Mouse (Mus musculus): ENCODE data around the gene Gm37419.

Gm37419 gene

GRCm38 (mm10) chr16:23988466-23989208 lies at the start of gene Gm37419, which contains the start of gene Bcl6:
Gene Gm37419, plus strand, starts transcription at chr16:23988482.
Gene Bcl6, minus strand, starts transcription at chr16:23988852.
- peak; percentile 96 for DNase-seq (ENCODE audit: low spot score)

- no peak for DNase-seq (ENCODE audit: low spot score)
Observed at GRCm38 (mm10) chr16:23944801-23945200, 43.5 kb upstream of the Gm37419 start.

GRCm38 (mm10) chr16:23947654-23948053 lies 40.6 kb upstream of the Gm37419 start:
- DNase-seq (ENCODE audit: low spot score) = no peak

DNA sequence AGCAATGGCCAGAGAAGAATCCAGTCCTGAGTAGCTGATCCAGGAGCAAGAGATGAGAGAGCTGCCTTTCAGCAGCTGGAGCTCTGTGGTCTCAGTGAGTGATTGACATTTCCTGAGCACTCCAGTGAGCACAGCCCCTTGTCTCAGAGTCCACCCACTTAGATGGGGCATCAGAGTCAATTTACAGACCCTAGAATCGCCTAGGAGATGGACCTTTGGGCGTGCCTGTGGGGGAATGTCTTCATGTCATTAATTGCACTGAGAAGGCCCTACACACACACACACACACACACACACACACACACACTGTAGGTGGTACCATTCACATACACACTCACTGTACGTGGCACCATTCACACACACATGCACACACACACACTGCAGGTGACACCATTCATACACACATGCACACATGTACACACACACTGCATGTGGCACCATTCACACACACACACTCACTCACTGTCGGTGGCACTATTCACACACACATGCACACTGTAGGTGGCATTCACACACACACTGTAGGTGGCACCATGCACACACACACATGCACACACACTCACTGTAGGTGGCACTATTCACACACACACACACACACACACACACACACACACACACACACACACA lies 36.1 kb upstream of the Gm37419 start:
- DNase-seq (ENCODE audit: low spot score) = no peak

- peak; percentile 82 for DNase-seq (ENCODE audit: low spot score)
Observed at GRCm38 (mm10) chr16:23953189-23953958, 34.9 kb upstream of the Gm37419 start.

- DNase-seq (ENCODE audit: low spot score) = no peak
Observed at GRCm38 (mm10) chr16:23953959-23954260, 34.4 kb upstream of the Gm37419 start.

DNA sequence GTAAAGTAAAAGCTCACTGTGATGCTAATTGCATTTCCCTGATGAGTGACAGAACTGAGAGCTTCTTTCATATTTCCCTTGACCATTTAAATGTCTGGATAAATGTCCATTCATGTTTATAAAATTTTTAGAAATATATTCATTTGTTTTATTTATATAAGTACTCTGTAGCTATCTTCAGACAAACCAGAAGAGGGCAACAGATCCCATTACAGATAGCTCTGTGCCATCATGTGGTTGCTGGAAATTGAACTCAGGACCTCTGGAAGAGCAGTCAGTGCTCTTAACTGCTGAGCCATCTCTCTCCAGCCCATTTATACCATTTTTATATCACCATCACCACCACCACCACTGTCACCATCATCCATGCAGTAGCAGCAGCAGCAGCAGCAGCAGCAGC lies 29.3 kb upstream of the Gm37419 start:
- no peak for DNase-seq (ENCODE audit: low spot score)

DNA sequence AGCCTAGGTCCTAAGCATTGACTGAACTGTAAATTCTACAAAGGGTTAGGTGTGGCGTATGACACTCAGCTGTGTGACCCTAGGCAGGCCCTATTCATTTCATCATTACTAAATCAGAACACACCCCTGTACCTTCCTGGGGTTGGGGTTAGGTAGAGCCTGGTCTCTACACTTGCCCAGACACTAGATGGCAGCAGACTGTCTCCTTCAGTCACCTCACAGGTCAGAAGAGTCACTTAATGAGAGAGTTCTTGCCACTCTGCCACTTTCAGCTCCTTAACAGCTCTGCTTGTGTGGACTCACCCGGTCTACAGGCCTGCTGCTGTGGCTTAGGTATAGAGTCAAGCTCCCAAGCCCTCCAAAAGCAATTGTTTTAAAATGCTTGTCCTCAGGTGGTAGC lies 25.9 kb upstream of the Gm37419 start:
- peak; percentile 76 for DNase-seq (ENCODE audit: low spot score)

- DNase-seq (ENCODE audit: low spot score) = no peak
Observed at GRCm38 (mm10) chr16:23963896-23964668, 24.2 kb upstream of the Gm37419 start.

DNA sequence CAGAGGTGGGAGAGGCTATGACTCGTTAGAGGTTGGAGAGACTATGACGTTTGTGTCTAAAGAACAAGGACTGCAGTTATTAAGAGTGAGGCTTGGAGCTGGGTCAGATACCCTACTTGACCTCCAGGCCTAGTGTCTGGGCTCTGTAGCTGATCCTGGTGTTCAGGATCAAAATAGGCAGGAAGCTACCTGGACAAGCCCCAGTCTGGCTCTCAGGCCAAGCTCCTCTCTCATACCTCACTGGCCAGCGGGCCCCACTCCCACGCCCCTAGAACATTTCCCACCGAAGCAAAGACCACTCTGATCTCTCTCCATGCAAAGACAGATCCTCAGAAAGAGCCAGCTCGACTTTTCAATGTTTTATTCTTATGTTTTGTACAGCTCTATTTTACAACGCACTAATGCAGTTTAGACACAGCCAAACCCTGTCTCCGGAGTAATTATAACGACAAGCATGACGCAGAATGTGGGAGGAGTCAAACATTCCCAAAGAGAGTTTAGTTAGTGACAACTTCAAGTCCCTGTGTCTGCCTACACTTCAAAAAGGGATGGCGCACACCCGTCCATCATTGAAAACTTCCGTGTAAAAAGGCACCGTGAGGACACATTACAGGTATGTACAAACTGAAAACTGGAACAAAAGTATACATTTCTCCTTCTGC lies 23.4 kb upstream of the Gm37419 start:
- no peak for DNase-seq (ENCODE audit: low spot score)

DNA sequence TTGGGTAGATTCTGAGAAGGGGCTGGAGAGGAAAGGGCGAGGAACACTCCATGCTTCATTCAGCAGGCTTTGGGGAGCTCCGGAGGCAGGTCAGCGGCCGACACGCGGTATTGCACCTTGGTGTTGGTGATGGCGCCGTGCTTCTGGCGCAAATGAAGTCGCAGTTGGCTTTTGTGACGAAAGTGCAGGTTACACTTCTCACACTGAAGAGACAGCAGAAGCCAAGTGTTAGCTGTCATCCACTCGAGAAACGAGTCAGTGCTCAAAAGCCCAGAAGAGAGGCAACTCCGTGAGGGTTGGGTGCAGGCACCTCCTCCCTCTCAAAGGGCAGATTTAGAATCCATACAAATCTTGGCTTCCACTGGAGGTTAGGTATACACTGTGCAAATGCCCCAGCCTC lies 22.2 kb upstream of the Gm37419 start:
- no peak for DNase-seq (ENCODE audit: low spot score)

GRCm38 (mm10) chr16:23967301-23967700 lies 21.0 kb upstream of the Gm37419 start:
- no peak for DNase-seq (ENCODE audit: low spot score)

GRCm38 (mm10) chr16:23968888-23969287 lies 19.4 kb upstream of the Gm37419 start:
- no peak for DNase-seq (ENCODE audit: low spot score)

GRCm38 (mm10) chr16:23969919-23970318 lies 18.4 kb upstream of the Gm37419 start:
- no peak for DNase-seq (ENCODE audit: low spot score)

- DNase-seq (ENCODE audit: low spot score) = no peak
Observed at GRCm38 (mm10) chr16:23972126-23972740, 16.0 kb upstream of the Gm37419 start.

GRCm38 (mm10) chr16:23972901-23973300 lies 15.4 kb upstream of the Gm37419 start:
- DNase-seq (ENCODE audit: low spot score) = no peak

GRCm38 (mm10) chr16:23973635-23974367 lies 14.5 kb upstream of the Gm37419 start:
- DNase-seq (ENCODE audit: low spot score) = peak; percentile 60

GRCm38 (mm10) chr16:23976196-23976595 lies 12.1 kb upstream of the Gm37419 start:
- no peak for DNase-seq (ENCODE audit: low spot score)

GRCm38 (mm10) chr16:23977732-23978131 lies 10.6 kb upstream of the Gm37419 start:
- DNase-seq (ENCODE audit: low spot score) = peak; percentile 94

GRCm38 (mm10) chr16:23978495-23978894 lies 9.8 kb upstream of the Gm37419 start:
- DNase-seq (ENCODE audit: low spot score) = no peak

DNA sequence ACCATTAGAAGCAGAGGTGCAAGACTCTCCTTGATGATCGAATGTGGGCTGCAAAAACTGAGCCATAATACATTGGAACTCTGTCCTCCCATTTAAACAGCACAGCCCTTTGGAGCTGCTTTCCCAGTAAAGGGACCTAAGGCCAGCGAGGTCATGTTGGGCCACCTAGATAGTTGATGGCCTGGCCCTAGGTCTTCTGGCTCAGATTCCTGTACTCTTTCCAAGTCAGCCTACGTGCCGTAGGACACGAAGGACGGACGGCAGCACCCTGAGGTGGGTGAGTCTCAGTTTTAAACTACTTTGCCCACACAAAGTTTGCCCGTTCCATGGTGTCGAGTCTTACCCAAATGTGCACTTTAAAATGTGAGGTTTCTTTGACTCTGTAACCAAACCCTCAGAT lies 8.8 kb upstream of the Gm37419 start:
- no peak for DNase-seq (ENCODE audit: low spot score)
